Mouse (Mus musculus) G1E (cell line): ENCODE data around the gene Abcc2. TPM values are rescaled to one million over a fixed set of nuclear protein-coding genes. Genes with fewer than 3 reads are reported as not detected.

Source experiments
- ATAC-seq: 2 replicates; pipeline ENCODE4 v1.8.0; 2016; ENCODE audit warnings: mild to moderate bottlenecking; ENCODE audit not compliant: insufficient number of reproducible peaks, poor library complexity, low FRiP score, severe bottlenecking; ENCODE audit errors: extremely low read depth
- DNase-seq: peaks from one replicate; pipeline ENCODE4 v3.0.0; 2012; ENCODE audit warnings: low spot score
- H3K27me3 ChIP-seq: 2 replicates; pipeline ENCODE4 v1.6.1; 2012; ENCODE audit warnings: mild to moderate bottlenecking, low read length, inconsistent platforms; ENCODE audit not compliant: insufficient read depth
- H3K36me3 ChIP-seq: replicated peaks from 2 replicates; pipeline ENCODE3; 2012; ENCODE audit warnings: mild to moderate bottlenecking, inconsistent platforms
- H3K4me1 ChIP-seq: 2 replicates; pipeline ENCODE4 v1.6.1; 2012; ENCODE audit warnings: low read depth, low read length, inconsistent platforms, mixed read lengths; ENCODE audit not compliant: insufficient read depth
- H3K4me3 ChIP-seq: 2 replicates; pipeline ENCODE4 v1.5.1; 2012; ENCODE audit warnings: low read depth, mild to moderate bottlenecking, inconsistent platforms, low read length, moderate library complexity, mixed read lengths
- H3K9me3 ChIP-seq: replicated peaks from 2 replicates; pipeline ENCODE4 v1.6.1; 2012; ENCODE audit warnings: inconsistent platforms
- CTCF ChIP-seq: IDR thresholded peaks from 2 replicates; pipeline ENCODE4 v1.5.1; 2012; ENCODE audit warnings: low read depth, low read length, inconsistent platforms, mixed read lengths
- GATA1 ChIP-seq: IDR thresholded peaks from 2 replicates; pipeline ENCODE4 v1.6.1; 2012; ENCODE audit warnings: borderline replicate concordance, low read length, inconsistent platforms, mixed read lengths
- GATA2 ChIP-seq: IDR thresholded peaks from 2 replicates; pipeline ENCODE4 v1.6.1; 2012; ENCODE audit warnings: low read depth, low read length, inconsistent platforms, borderline replicate concordance
- POLR2AphosphoS5 ChIP-seq: IDR thresholded peaks from 2 replicates; pipeline ENCODE4 v1.6.1; 2012; ENCODE audit warnings: low read depth, low read length, inconsistent platforms; ENCODE audit not compliant: insufficient replicate concordance
- TAL1 ChIP-seq: conservative IDR thresholded peaks from 2 replicates; pipeline ENCODE4 v1.6.1; 2012; ENCODE audit warnings: low read depth, low read length, inconsistent platforms, mixed read lengths
- polyA plus RNA-seq: library from polyadenylated mRNA; stranded (reverse); fragments of >175 nt; gene quantifications from 2 replicates; pipeline ENCODE4 v1.2.3, GENCODE M21; 2012
- total RNA-seq, 2 experiments: library from RNA; stranded (forward) in 1 of 2; stranded (reverse) in 1 of 2; fragments of 200-1000 nt in 1 of 2; fragments of >200 nt in 1 of 2; fragmentation: Nextera tagmentation in 1 of 2; gene quantifications; 2 replicates each; pipeline ENCODE4 v1.2.3; 2014 to 2017

Abcc2 gene
- total and polyA plus RNA-seq, 3 experiments = under 0.01 to 0.05 TPM; not detected in 1

- no peaks in the 10 kb centered on the region for H3K4me1 ChIP-seq
- H3K9me3 ChIP-seq = no peaks in the 10 kb centered on the region
- TF ChIP-seq POLR2AphosphoS5 = no peak
- no peak for TF ChIP-seq GATA2
- no peak for TF ChIP-seq CTCF
- TF ChIP-seq TAL1 = no peak
- no peak for TF ChIP-seq GATA1
- H3K36me3 ChIP-seq = no peaks in the 10 kb centered on the region
- DNase-seq = no peak
- no peak overlapping the region for H3K4me3 ChIP-seq
- ATAC-seq = no peak
- no peaks in the 10 kb centered on the region; the same call in 1 of the 2 replicates for H3K27me3 ChIP-seq
Measured at GRCm38 (mm10) chr19:43887242-43887641, 105.2 kb downstream of the Abcc2 start.

- TF ChIP-seq GATA2 = no peak
- no peak for TF ChIP-seq CTCF
- no peak for TF ChIP-seq TAL1
- no peak for TF ChIP-seq GATA1
- Histone ChIP-seq H3K9me3 (no peaks in the 10 kb centered on the region), H3K27me3 (no peaks in the 10 kb centered on the region; the same call in 1 of the 2 replicates), H3K36me3 (no peaks in the 10 kb centered on the region), H3K4me3 (no peak overlapping the region), H3K4me1 (no peaks in the 10 kb centered on the region)
- ATAC-seq (no peak), DNase-seq (no peak)
Measured at GRCm38 (mm10) chr19:43887725-43888124, 105.7 kb downstream of the Abcc2 start.

Other genes with a start within 250 kb of the Abcc2 start
- gene Nkx2-3, start 169.9 kb upstream of the Abcc2 start, total RNA-seq (2014; fragmentation: Nextera tagmentation) = not detected in 2 replicates
- 0.05 and 0.12 TPM in 2 replicates for gene Nkx2-3, start 169.9 kb upstream of the Abcc2 start, total RNA-seq (2017)
- gene Nkx2-3, start 169.9 kb upstream of the Abcc2 start, polyA plus RNA-seq = not detected in 2 replicates
- 20.0 and 31.5 TPM in 2 replicates for gene Slc25a28, start 107.3 kb upstream of the Abcc2 start, total RNA-seq (2014; fragmentation: Nextera tagmentation)
- gene Slc25a28, start 107.3 kb upstream of the Abcc2 start, total RNA-seq (2017) = 32.2 and 39.9 TPM in 2 replicates
- gene Slc25a28, start 107.3 kb upstream of the Abcc2 start, polyA plus RNA-seq = 48.4 and 52.3 TPM in 2 replicates
- 19.9 and 21.1 TPM in 2 replicates for gene Entpd7, start 92.5 kb upstream of the Abcc2 start, total RNA-seq (2014; fragmentation: Nextera tagmentation)
- 5.7 and 6.6 TPM in 2 replicates for gene Entpd7, start 92.5 kb upstream of the Abcc2 start, total RNA-seq (2017)
- gene Entpd7, start 92.5 kb upstream of the Abcc2 start, polyA plus RNA-seq = 1.8 and 2.2 TPM in 2 replicates
- gene Cutc, start 29.2 kb upstream of the Abcc2 start, total RNA-seq (2014; fragmentation: Nextera tagmentation) = 5.2 and 10.8 TPM in 2 replicates
- 17.3 and 23.3 TPM in 2 replicates for gene Cutc, start 29.2 kb upstream of the Abcc2 start, total RNA-seq (2017)
- 2.6 and 2.8 TPM in 2 replicates for gene Cutc, start 29.2 kb upstream of the Abcc2 start, polyA plus RNA-seq
- gene Cox15, start 29.2 kb upstream of the Abcc2 start, total RNA-seq (2014; fragmentation: Nextera tagmentation) = 21.7 and 21.8 TPM in 2 replicates
- 15.3 and 18.8 TPM in 2 replicates for gene Cox15, start 29.2 kb upstream of the Abcc2 start, total RNA-seq (2017)
- 5.3 and 5.9 TPM in 2 replicates for gene Cox15, start 29.2 kb upstream of the Abcc2 start, polyA plus RNA-seq
- gene Dnmbp, start 158.0 kb downstream of the Abcc2 start, total RNA-seq (2014; fragmentation: Nextera tagmentation) = not detected in 2 replicates
- 0.23 and 0.33 TPM in 2 replicates for gene Dnmbp, start 158.0 kb downstream of the Abcc2 start, total RNA-seq (2017)
- gene Dnmbp, start 158.0 kb downstream of the Abcc2 start, polyA plus RNA-seq = 0.06 and 0.07 TPM in 2 replicates
- gene Cpn1, start 204.4 kb downstream of the Abcc2 start, total RNA-seq (2014; fragmentation: Nextera tagmentation) = not detected in 2 replicates
- not detected in 2 replicates for gene Cpn1, start 204.4 kb downstream of the Abcc2 start, total RNA-seq (2017)
- not detected in 2 replicates for gene Cpn1, start 204.4 kb downstream of the Abcc2 start, polyA plus RNA-seq
- not detected in 2 replicates for gene Cyp2c23, start 247.0 kb downstream of the Abcc2 start, total RNA-seq (2014; fragmentation: Nextera tagmentation)
- 0.11 and 0.12 TPM in 2 replicates for gene Cyp2c23, start 247.0 kb downstream of the Abcc2 start, total RNA-seq (2017)
- gene Cyp2c23, start 247.0 kb downstream of the Abcc2 start, polyA plus RNA-seq = not detected in 2 replicates